Mouse (Mus musculus) thymus, adult 2 months (tissue): Measurements from ENCODE around the gene Majin.

Experiments used
- CTCF ChIP-seq: fragments of 200-500 bp; IDR thresholded peaks from 2 replicates; pipeline ENCODE4 v1.5.1; 2012; ENCODE audit warnings: mild to moderate bottlenecking, control low read depth, low read length, moderate library complexity, borderline replicate concordance; ENCODE audit not compliant: control insufficient read depth, poor library complexity, insufficient read depth; ENCODE audit errors: extremely low read depth
- POLR2A ChIP-seq: fragments of 200-500 bp; IDR thresholded peaks from 2 replicates; pipeline ENCODE4 v1.6.1; 2012; ENCODE audit warnings: mild to moderate bottlenecking, low read length, control low read depth, moderate library complexity; ENCODE audit not compliant: control insufficient read depth, poor library complexity, insufficient read depth; ENCODE audit errors: extremely low read depth

DNA sequence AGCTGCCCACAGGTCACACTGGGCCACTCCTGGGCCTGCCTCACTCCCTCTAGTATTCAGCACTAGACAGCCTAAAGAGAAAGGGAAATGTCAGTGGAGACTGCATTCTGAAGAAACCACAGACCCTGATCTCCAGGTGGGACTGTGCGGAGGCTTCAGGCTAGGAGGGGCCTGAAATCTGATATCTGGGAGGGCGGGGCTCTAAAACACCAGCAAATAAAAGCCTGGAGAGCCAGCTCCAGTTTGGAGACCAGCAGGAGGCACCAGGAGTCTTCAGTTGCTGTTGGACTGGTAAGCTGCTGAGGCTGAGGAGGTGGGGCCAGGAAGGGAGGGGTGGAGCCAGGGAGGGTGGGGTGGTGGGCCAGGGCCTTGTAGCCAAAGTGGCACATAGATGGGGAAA lies 41.9 kb downstream of the Majin start, which contains the start of gene Gpha2:
- TF ChIP-seq CTCF (no peak), POLR2A (no peak)
